Mouse (Mus musculus) neutrophil, adult 5-6 weeks (primary cell): ENCODE measurements at regions not wholly inside any gene's neighbourhood (a gene's known extent, or its start where the extent isn't known, plus 50 kb on each side); places are given as distances from the start of the nearest gene placed in this dataset.
"Not testable (repeated sequence)": the region's sequence is repeated elsewhere in the genome, so short reads cannot be mapped to it uniquely, and the experiment has no call there.

Experiments used
- ATAC-seq: fragments of 151-379, 151-347 bp; 2 replicates; pipeline ENCODE4 v1.8.0; 2017; ENCODE audit warnings: mild to moderate bottlenecking, moderate TSS enrichment; ENCODE audit not compliant: insufficient number of reproducible peaks, poor library complexity, low FRiP score, severe bottlenecking; ENCODE audit errors: extremely low read depth

DNA sequence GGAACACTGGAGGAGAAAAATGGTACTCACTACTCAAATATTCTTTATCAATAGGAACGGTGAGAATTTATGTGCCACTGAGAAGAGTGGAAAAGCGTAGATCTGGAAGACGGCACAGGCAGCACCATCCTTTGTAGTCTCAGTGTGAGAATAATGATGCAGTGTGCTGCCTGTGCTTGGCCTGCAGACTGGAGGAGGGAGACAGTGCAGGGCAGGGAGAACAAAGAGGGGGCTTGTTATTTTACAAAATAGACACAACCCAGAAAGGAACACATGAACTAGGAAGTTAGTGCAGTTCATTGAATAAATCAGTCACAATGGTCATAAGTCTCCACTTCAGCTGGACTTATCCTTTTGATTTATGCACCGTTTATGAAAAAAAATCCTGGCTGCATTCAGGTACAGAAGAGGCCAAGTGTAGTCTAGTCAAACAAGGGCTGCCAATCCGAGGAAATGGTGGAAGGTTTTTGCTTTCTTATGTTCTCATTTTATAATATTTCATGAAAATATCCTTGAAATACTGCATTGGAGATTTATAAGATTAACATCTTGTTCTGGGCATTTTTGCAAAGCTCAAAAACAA, 190.0 kb upstream of the Meox2 start:
- ATAC-seq: no peak

- no peak for ATAC-seq
These were observed 184.8 kb upstream of the Meox2 start for GRCm38 (mm10) chr12:36923558-36923957.

DNA sequence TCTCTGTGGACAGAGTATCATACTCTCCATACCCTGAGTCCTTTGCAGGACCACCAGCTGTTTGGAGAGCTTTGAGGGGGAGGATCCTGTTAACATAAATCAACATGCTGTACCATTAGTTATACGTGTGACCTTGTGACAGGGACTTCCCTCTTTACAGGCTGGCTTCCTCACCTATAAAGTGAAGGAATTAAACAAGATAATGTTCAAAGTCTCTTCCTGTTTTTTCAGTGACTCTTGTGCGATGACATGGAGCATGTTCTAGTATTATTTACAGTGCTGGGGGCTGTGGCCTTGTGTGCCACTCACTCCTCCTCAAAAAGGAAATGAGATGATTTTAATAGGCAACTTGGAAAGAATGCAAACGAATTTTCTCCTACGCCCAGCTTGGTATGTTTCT, 182.1 kb upstream of the Meox2 start:
- ATAC-seq: no peak

- no peak for ATAC-seq
These were observed 175.2 kb upstream of the Meox2 start for GRCm38 (mm10) chr12:36933118-36933610.

DNA sequence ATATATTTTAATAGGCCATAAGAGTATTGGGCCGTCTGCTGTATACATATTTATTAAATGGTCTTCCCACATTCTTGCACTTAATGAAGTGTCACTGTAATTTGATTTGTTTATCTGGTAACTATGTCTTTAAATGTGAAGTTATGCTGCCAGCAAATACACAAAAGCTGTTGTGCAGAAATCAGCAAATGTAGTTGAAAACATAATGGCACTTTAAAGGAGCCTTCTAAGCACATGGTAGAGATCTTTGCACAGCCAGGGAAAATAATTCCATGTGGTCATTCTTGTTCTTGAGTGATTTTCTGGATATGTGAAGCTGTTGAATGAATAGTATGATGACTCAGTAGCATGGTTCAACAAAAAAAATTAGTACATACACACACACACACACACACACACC, 164.4 kb upstream of the Meox2 start:
- ATAC-seq: no peak

DNA sequence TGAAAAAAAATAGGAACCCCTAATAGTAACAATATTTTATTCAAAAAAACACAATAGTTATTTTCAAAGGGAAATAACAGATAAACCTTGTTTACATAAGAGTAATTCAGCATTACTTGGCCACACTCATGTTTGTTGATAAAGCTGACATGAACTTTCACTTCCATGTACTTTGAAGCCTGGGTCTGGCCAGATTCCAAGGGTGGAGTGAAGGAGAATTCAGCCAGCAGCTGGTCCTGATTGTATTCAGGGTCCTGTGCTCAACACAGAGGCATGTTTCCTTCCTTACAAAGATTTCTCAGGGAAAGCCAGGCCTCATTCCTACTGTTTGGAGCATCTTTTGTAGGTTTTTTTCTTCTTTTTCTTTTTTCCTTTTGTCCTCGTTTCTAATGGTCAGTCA, 162.4 kb upstream of the Meox2 start:
- ATAC-seq: no peak

DNA sequence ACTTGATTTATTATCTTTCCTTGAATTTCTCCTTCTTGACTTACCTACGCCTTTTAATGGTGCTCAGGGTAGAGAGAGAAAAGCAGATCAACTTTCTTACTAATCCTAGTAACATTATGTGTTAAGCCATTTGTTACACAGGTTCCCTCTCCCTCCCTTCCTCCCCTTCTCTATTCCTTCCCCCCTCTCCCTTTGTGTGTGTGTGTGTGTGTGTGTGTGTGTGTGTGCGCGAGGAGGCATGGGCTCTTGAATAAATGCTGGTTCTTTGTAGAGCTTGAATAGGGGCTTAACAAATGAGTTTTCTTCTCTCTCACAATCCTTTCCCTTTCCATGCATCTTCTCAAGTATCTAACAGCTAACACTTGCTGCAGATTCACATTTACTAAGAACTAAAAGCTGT, 160.4 kb upstream of the Meox2 start:
- ATAC-seq: no peak

GRCm38 (mm10) chr12:36949096-36949738, 159.1 kb upstream of the Meox2 start:
- no peak for ATAC-seq

GRCm38 (mm10) chr12:36974432-36975094, 133.8 kb upstream of the Meox2 start:
- ATAC-seq: no peak

GRCm38 (mm10) chr12:36977141-36977540, 131.2 kb upstream of the Meox2 start:
- ATAC-seq: no peak

DNA sequence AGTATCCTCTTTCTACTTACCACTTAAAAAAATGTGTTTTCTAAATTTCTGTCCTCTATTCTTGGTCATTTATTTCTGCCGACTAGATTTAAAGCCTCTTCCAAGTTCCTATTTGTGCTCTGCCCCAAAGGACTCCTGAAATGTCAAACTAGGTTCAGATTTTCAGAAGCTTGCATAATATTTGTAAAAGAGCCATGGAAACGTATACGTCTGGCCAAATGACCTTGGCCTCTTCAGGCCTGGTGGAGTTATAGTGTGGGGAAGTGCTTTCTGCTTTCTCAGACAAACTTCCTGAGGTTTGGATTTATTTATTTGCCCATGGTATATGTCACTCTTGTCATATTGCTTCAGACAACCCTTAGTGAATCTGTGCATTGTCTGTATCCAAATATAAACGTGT, 117.2 kb upstream of the Meox2 start:
- no peak for ATAC-seq

DNA sequence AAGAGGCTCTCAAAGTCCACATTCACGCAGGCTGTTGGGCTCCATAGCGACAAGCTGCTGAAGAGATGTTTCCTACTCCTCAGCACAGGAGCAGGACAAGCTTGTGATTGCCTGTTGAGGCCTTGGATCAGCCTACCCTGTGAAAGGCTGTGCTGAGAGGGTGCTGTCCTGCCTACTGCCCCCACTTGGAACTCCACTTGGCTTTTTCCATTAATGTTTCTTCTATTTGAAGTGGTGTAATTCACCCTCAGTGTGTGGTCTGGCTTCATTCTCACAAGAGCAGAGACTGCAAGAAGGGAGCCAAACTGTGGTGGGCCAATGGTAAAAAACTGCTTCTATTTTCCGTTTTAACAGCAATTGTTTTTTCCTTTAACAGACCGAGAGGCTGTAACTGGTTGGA, 116.4 kb upstream of the Meox2 start:
- ATAC-seq: no peak

DNA sequence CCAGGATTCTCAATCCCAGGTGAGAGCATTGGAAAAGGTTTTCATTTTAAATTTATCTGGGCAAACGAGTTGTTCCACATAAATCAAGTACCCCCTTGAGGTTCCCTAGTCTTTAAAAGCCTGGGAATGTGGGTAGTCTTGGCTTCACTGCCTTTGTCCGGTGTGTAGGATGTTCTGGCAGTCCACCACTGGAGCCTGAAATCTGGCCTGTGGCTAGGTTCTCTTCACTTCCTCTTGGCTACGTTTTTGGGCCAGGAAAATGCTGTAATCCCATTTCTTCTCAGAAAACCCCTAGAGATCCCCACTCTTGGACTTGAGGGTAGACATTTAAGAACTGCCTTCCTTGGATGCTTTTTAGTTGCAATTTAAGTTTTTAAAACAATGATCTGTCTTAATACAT, 106.9 kb upstream of the Meox2 start:
- no peak for ATAC-seq

DNA sequence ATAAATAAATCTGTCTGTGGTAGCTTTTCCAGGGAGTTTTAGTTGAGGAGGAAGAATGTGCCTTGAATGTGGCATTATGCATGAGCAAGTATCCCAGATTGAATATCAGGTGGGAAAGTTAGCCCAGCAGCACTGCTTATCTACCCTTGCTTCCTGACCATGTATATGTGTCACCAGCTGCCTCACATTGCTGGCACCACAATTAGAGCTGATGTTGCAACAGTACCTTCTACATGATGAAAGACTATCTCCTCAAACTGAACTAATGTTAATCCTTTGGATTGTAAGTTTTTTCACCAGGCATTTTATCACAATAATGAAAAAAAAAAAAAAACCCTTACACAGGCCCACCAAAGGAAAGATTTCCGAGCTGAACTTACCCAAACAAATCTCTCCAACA, 103.1 kb upstream of the Meox2 start:
- no peak for ATAC-seq

- ATAC-seq: no peak
These were observed 98.0 kb upstream of the Meox2 start for GRCm38 (mm10) chr12:37010306-37010705.

DNA sequence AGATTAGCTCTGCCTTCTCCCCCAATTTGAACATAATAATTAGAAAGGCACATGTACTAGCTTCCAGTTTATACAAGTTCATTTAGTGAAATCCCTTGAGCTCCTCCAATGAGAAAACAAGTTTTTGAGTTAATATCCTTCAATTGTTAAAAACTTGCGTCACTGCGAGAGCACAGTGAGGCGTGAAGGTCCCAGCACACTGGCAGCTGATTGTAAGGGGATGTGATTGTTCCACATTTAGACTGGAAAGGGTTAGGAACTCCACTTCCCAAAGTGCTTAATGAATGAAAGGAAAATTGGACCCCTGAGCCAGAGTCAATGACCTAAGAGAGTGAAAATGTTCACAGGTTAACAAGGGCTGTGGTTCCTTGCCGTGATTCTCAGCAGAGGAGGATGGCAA, 93.9 kb upstream of the Meox2 start:
- ATAC-seq: no peak

GRCm38 (mm10) chr12:37014945-37015344, 93.4 kb upstream of the Meox2 start:
- ATAC-seq: not testable (repeated sequence)

- ATAC-seq: no peak
These were observed 92.7 kb upstream of the Meox2 start for GRCm38 (mm10) chr12:37015474-37016248.

DNA sequence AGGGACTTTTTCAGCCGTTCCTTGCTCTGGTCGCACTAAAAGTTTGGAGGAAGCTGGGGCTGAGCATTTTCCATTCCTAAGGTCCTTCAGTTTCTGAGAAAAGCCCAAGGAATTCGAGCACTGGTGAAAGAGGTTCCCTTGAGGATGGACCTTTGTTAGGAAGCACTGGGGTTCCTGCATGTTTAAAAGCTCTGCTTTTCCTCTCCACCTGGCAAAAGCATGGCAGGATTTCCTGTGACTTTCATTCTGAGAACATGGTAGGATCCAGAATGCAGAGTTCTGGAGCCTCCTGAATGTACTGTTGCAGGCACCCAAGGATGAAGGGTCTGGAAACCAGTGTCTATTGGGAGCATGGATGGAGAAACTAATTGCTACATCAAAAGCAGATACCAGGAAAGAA, 61.1 kb upstream of the Meox2 start:
- no peak for ATAC-seq

- no peak for ATAC-seq
These were observed 57.7 kb upstream of the Meox2 start for GRCm38 (mm10) chr12:37050596-37050995.
